Mouse (Mus musculus) mouse embryonic stem cell (cell line): Measurements from ENCODE around the gene Kifc5b.
"Not testable (repeated sequence)": the region's sequence is repeated elsewhere in the genome, so short reads cannot be mapped to it uniquely, and the experiment has no call there.

Experiments used
- in situ Hi-C, 2 experiments: fragments of 300-500 bp; cut with MboI; formaldehyde crosslinking; loops; 1 replicate in 1 of 2; 3 replicates in 1 of 2; pipeline ENCODE4 v1.14.3; 2019 to 2020; ENCODE audit warnings: low sequenced_read_pairs in 2 of 2, low pct_unique_long_range_greater_than_20kb in 1 of 2, mixed read lengths in 1 of 2; ENCODE audit not compliant: unreplicated experiment in 1 of 2

Kifc5b gene

GRCm38 (mm10) chr17:26957872-26958271, 41.0 kb downstream of the Kifc5b start:
- in situ Hi-C loops = no loop called here

- in situ Hi-C loops = no loop called here
Observed at GRCm38 (mm10) chr17:26958880-26959279, 42.0 kb downstream of the Kifc5b start.

GRCm38 (mm10) chr17:26959815-26960214, 42.9 kb downstream of the Kifc5b start:
- in situ Hi-C loops = no loop called here

- in situ Hi-C loops = no loop called here
Observed at GRCm38 (mm10) chr17:26961572-26962240, 44.8 kb downstream of the Kifc5b start.

GRCm38 (mm10) chr17:26966993-26967392, 50.1 kb downstream of the Kifc5b start:
- in situ Hi-C loops = no loop called here

- in situ Hi-C loops = no loop called here
Observed at GRCm38 (mm10) chr17:26967477-26967876, 50.6 kb downstream of the Kifc5b start.

GRCm38 (mm10) chr17:26968200-26968611, 51.3 kb downstream of the Kifc5b start:
- in situ Hi-C loops = no loop called here

GRCm38 (mm10) chr17:26969257-26969656, 52.4 kb downstream of the Kifc5b start:
- in situ Hi-C loops = no loop called here

- in situ Hi-C loops = no loop called here
Observed at GRCm38 (mm10) chr17:26970221-26970620, 53.3 kb downstream of the Kifc5b start.

GRCm38 (mm10) chr17:26971247-26971905, 54.5 kb downstream of the Kifc5b start:
- in situ Hi-C loops = no loop called here

GRCm38 (mm10) chr17:26972107-26972506, 55.2 kb downstream of the Kifc5b start:
- in situ Hi-C loops = no loop called here

- in situ Hi-C loops = no loop called here
Observed at GRCm38 (mm10) chr17:26972703-26973574, 56.0 kb downstream of the Kifc5b start, which contains the start of gene Zbtb9. Zbtb9 (plus strand) TSS chr17:26973167.

- in situ Hi-C loops = no loop called here
Observed at GRCm38 (mm10) chr17:26974547-26974946, 57.7 kb downstream of the Kifc5b start.

- in situ Hi-C loops = no loop called here
Observed at GRCm38 (mm10) chr17:26975415-26975814, 58.5 kb downstream of the Kifc5b start.

GRCm38 (mm10) chr17:26977354-26977753, 60.5 kb downstream of the Kifc5b start:
- in situ Hi-C loops = not testable (repeated sequence)

- in situ Hi-C loops = no loop called here
Observed at GRCm38 (mm10) chr17:26979426-26979825, 62.5 kb downstream of the Kifc5b start.

GRCm38 (mm10) chr17:26981050-26981449, 64.2 kb downstream of the Kifc5b start:
- in situ Hi-C loops = no loop called here
